Comparison of ENCODE assay signal across 8 mouse cellular contexts in genomic region chr13:104937759-104938158, GRCm38 (mm10).
DNase-seq lines count a peak whose midpoint lies in the region; ATAC-seq and TF ChIP-seq lines count a peak whose summit lies in the region.

No protein-coding gene starts in this region.

- H3K27me3 ChIP-seq in embryonic facial prominence, embryonic 11.5 days (ENCODE audit: control insufficient read depth, insufficient read depth, low read length) = no peaks in the 10 kb centered on the region
- no peaks in the 10 kb centered on the region for H3K27me3 ChIP-seq in intestine, postnatal 0 days (replicated peaks; ENCODE audit: control insufficient read depth, insufficient read depth, low read length)
- no peaks in the 10 kb centered on the region for H3K27me3 ChIP-seq in myocyte (ENCODE audit: control insufficient read depth, insufficient read depth, insufficient read length)
- no peaks in the 10 kb centered on the region for H3K27me3 ChIP-seq in cerebellum, adult 2 months (ENCODE audit: control insufficient read depth, insufficient read depth, low read length)

- no peak for TF ChIP-seq POLR2A in myocyte (IDR thresholded peaks at IDR 0.05; ENCODE audit: insufficient read length, low read depth)
- TF ChIP-seq POLR2A in cerebellum, adult 2 months (IDR thresholded peaks at IDR 0.05; ENCODE audit: borderline replicate concordance, insufficient read depth, low read length) = no peak

- H3K27ac ChIP-seq in embryonic facial prominence, embryonic 11.5 days (replicated peaks; ENCODE audit: low read depth, low read length) = no peak overlapping the region
- H3K27ac ChIP-seq in intestine, postnatal 0 days (ENCODE audit: low read depth, low read length) = no peak overlapping the region
- H3K27ac ChIP-seq in cerebellum, adult 2 months (ENCODE audit: insufficient read depth, low read length) = no peak overlapping the region

- peak overlapping the region; percentile 21 for H3K4me2 ChIP-seq in embryonic facial prominence, embryonic 11.5 days (ENCODE audit: low read depth, low read length)
- H3K4me2 ChIP-seq in intestine, postnatal 0 days (replicated peaks; ENCODE audit: low read depth) = peak overlapping the region; percentile 32
- peak overlapping the region; percentile 38 for H3K4me2 ChIP-seq in myocyte (ENCODE audit: low read depth)

- no peak overlapping the region for H3ac ChIP-seq in myocyte (ENCODE audit: control insufficient read depth, insufficient read length)

- WGBS in embryonic facial prominence, embryonic 11.5 days = 20% methylated on average over 5 of the region's 6 CpGs
- 26% methylated on average over 5 of the region's 6 CpGs for WGBS in intestine, postnatal 0 days
- 20% methylated on average over 5 of the region's 6 CpGs for WGBS in cerebellum, adult 2 months

- H3K79me2 ChIP-seq in myocyte (ENCODE audit: control insufficient read depth, insufficient read depth) = no peaks in the 10 kb centered on the region

- no peak overlapping the region; the same call in 1 of the 2 replicates for H3K9ac ChIP-seq in embryonic facial prominence, embryonic 11.5 days (replicated peaks; ENCODE audit: low read length)
- no peak overlapping the region for H3K9ac ChIP-seq in intestine, postnatal 0 days (ENCODE audit: low read depth, low read length)

- H3K4me1 ChIP-seq in embryonic facial prominence, embryonic 11.5 days (ENCODE audit: control insufficient read depth, insufficient read depth, low read length) = no peaks in the 10 kb centered on the region
- no peaks in the 10 kb centered on the region for H3K4me1 ChIP-seq in intestine, postnatal 0 days (replicated peaks; ENCODE audit: control insufficient read depth, insufficient read depth, low read length)
- no peaks in the 10 kb centered on the region for H3K4me1 ChIP-seq in cerebellum, adult 2 months (ENCODE audit: control insufficient read depth, insufficient read depth, low read length)

- no peak for TF ChIP-seq CTCF in intestine, postnatal 0 days (IDR thresholded peaks at IDR 0.05; ENCODE audit: low read depth)
- no peak for TF ChIP-seq CTCF in cerebellum, adult 2 months (IDR thresholded peaks at IDR 0.05; ENCODE audit: borderline replicate concordance, insufficient read depth, low read depth, low read length)

- ATAC-seq in embryonic facial prominence, embryonic 11.5 days (replicated peaks; ENCODE audit: insufficient number of reproducible peaks, low FRiP score, low TSS enrichment, low read depth) = no peak
- no peak for ATAC-seq in intestine, postnatal 0 days

- peak overlapping the region; percentile 23; the same call in 1 of the 2 replicates for H3K4me3 ChIP-seq in embryonic facial prominence, embryonic 11.5 days (ENCODE audit: low read depth, low read length)
- H3K4me3 ChIP-seq in intestine, postnatal 0 days (ENCODE audit: low read depth, low read length) = no peak overlapping the region
- H3K4me3 ChIP-seq in myocyte = no peak overlapping the region
- no peak overlapping the region for H3K4me3 ChIP-seq in cerebellum, adult 2 months (replicated peaks; ENCODE audit: insufficient read depth, low read depth, low read length)

- peak; percentile 13 for DNase-seq in embryo, embryonic 11 days
- DNase-seq in embryo, embryonic 10 days (ENCODE audit: low spot score) = no peak
- no peak for DNase-seq in embryonic facial prominence, embryonic 11.5 days (ENCODE audit: low spot score)
- no peak for DNase-seq in cerebellum, adult 9-10 months
- DNase-seq in cerebellum, adult 2 months = no peak
- no peak for DNase-seq in kidney, postnatal 25 days

- no peaks in the 10 kb centered on the region for H3K36me3 ChIP-seq in embryonic facial prominence, embryonic 11.5 days (replicated peaks; ENCODE audit: control insufficient read depth, insufficient read depth, low read depth, low read length)
- H3K36me3 ChIP-seq in intestine, postnatal 0 days (ENCODE audit: control insufficient read depth, insufficient read depth) = no peaks in the 10 kb centered on the region
- no peaks in the 10 kb centered on the region for H3K36me3 ChIP-seq in myocyte (ENCODE audit: control insufficient read depth, insufficient read depth)

- no peaks in the 10 kb centered on the region for H3K9me3 ChIP-seq in embryonic facial prominence, embryonic 11.5 days (replicated peaks; ENCODE audit: control insufficient read depth, low read length)
- H3K9me3 ChIP-seq in intestine, postnatal 0 days (ENCODE audit: control insufficient read depth) = no peaks in the 10 kb centered on the region

TF ChIP-seq in myocyte, 11 proteins besides CTCF, POLR2A, EP300 and RAD21:
- TF ChIP-seq POLR2AphosphoS2 (IDR thresholded peaks at IDR 0.05; ENCODE audit: insufficient read length, low read depth) (no peak), TCF12 (IDR thresholded peaks at IDR 0.05; ENCODE audit: insufficient read depth, poor library complexity, severe bottlenecking) (no peak), USF1 (IDR thresholded peaks at IDR 0.05; ENCODE audit: low read depth) (no peak), TCF3 (IDR thresholded peaks at IDR 0.05; ENCODE audit: insufficient read length, low read depth) (no peak), MYOD1 (IDR thresholded peaks at IDR 0.05; ENCODE audit: control insufficient read depth in 1 of 3, insufficient read length in 2 of 3, low read depth in 2 of 3) (no peak), CEBPB (IDR thresholded peaks at IDR 0.05; ENCODE audit: insufficient read depth, poor library complexity, severe bottlenecking) (no peak), MAX (IDR thresholded peaks at IDR 0.05; ENCODE audit: low read depth) (no peak), REST (IDR thresholded peaks at IDR 0.05; ENCODE audit: insufficient read depth, insufficient read length) (no peak), MYOG (IDR thresholded peaks at IDR 0.05; ENCODE audit: control insufficient read depth in 1 of 3, insufficient read depth in 1 of 3, insufficient read length in 2 of 3, low read depth in 2 of 3) (no peak), SRF (IDR thresholded peaks at IDR 0.05; ENCODE audit: control insufficient read depth, insufficient read length, low read depth) (no peak)
